Mouse (Mus musculus): Measurements from ENCODE around the gene Dmrta2. TPM values are rescaled to one million over a fixed set of nuclear protein-coding genes. Genes with fewer than 3 reads are reported as not detected.

Dmrta2 gene
- total RNA-seq, 2 experiments from 2014 or later = 2.4 to 2.8 TPM

GRCm38 (mm10) chr4:109978068-109978857 lies 410 bp downstream of the Dmrta2 start:
- intact Hi-C loops (cut with DNase I) = loop anchor here (5.0 kb wide), 1 partner anchor 216 kb away; no protein-coding TSS in a partner anchor
- DNase-seq (ENCODE audit: extremely low spot score in 1 of 2, low spot score in 2 of 2) = peak in 1 of 2 experiments; percentile 40

- intact Hi-C loops (cut with DNase I) = loop anchor here (5.0 kb wide), 1 partner anchor 217 kb away; no protein-coding TSS in a partner anchor
Observed at GRCm38 (mm10) chr4:109978858-109979340, 1.0 kb downstream of the Dmrta2 start.

GRCm38 (mm10) chr4:109979461-109980320 lies 1.8 kb downstream of the Dmrta2 start:
- DNase-seq (ENCODE audit: extremely low spot score in 1 of 2, low spot score in 2 of 2) = peak in 1 of 2 experiments; percentile 37
- intact Hi-C loops (cut with DNase I) = loop anchor here (5.0 kb wide), 3 partner anchors 217 to 317 kb away; no protein-coding TSS in a partner anchor

More at GRCm38 (mm10) chr4:109978858-109979340, 1.0 kb downstream of the Dmrta2 start:
- no peak for DNase-seq (ENCODE audit: extremely low spot score in 1 of 2, low spot score in 2 of 2)

GRCm38 (mm10) chr4:109980321-109981082 lies 2.6 kb downstream of the Dmrta2 start:
- intact Hi-C loops (cut with DNase I) = loop anchor here (5.0 kb wide), 2 partner anchors 307 to 318 kb away; no protein-coding TSS in a partner anchor
- peak in 1 of 2 experiments; percentile 32 for DNase-seq (ENCODE audit: extremely low spot score in 1 of 2, low spot score in 2 of 2)

- intact Hi-C loops (cut with DNase I) = loop anchor here (5.0 kb wide), 2 partner anchors 306 to 319 kb away; no protein-coding TSS in a partner anchor
- DNase-seq (ENCODE audit: extremely low spot score in 1 of 2, low spot score in 2 of 2) = peak in 1 of 2 experiments; percentile 39
Observed at GRCm38 (mm10) chr4:109981083-109981870, 3.4 kb downstream of the Dmrta2 start.

- intact Hi-C loops (cut with DNase I) = loop anchor here (5.0 kb wide), 2 partner anchors 305 to 320 kb away; no protein-coding TSS in a partner anchor
Observed at GRCm38 (mm10) chr4:109981871-109982680, 4.2 kb downstream of the Dmrta2 start.

GRCm38 (mm10) chr4:109982681-109983265 lies 4.9 kb downstream of the Dmrta2 start:
- DNase-seq (ENCODE audit: extremely low spot score in 1 of 2, low spot score in 2 of 2) = no peak
- intact Hi-C loops (cut with DNase I) = loop anchor here (5.0 kb wide), 2 partner anchors 305 to 320 kb away; no protein-coding TSS in a partner anchor

More at GRCm38 (mm10) chr4:109981871-109982680, 4.2 kb downstream of the Dmrta2 start:
- DNase-seq (ENCODE audit: extremely low spot score in 1 of 2, low spot score in 2 of 2) = peak in 1 of 2 experiments; percentile 34

GRCm38 (mm10) chr4:109983281-109984001 lies 5.6 kb downstream of the Dmrta2 start:
- peak in 1 of 2 experiments; percentile 37 for DNase-seq (ENCODE audit: extremely low spot score in 1 of 2, low spot score in 2 of 2)
- intact Hi-C loops (cut with DNase I) = loop anchor here (5.0 kb wide), 2 partner anchors 304 to 321 kb away; no protein-coding TSS in a partner anchor

GRCm38 (mm10) chr4:109984011-109984411 lies 6.2 kb downstream of the Dmrta2 start:
- no peak for DNase-seq (ENCODE audit: extremely low spot score in 1 of 2, low spot score in 2 of 2)
- intact Hi-C loops (cut with DNase I) = loop anchor here (5.0 kb wide), 2 partner anchors 303 to 322 kb away; no protein-coding TSS in a partner anchor

- intact Hi-C loops (cut with DNase I) = loop anchor here (5.0 kb wide), 2 partner anchors 303 to 322 kb away; no protein-coding TSS in a partner anchor
- no peak for DNase-seq (ENCODE audit: extremely low spot score in 1 of 2, low spot score in 2 of 2)
Observed at GRCm38 (mm10) chr4:109984496-109985423, 6.9 kb downstream of the Dmrta2 start.

GRCm38 (mm10) chr4:109985424-109986172 lies 7.7 kb downstream of the Dmrta2 start:
- intact Hi-C loops (cut with DNase I) = no loop called here

GRCm38 (mm10) chr4:109986301-109986700 lies 8.4 kb downstream of the Dmrta2 start:
- no peak for DNase-seq (ENCODE audit: extremely low spot score in 1 of 2, low spot score in 2 of 2)
- intact Hi-C loops (cut with DNase I) = no loop called here

More at GRCm38 (mm10) chr4:109985424-109986172, 7.7 kb downstream of the Dmrta2 start:
- no peak for DNase-seq (ENCODE audit: extremely low spot score in 1 of 2, low spot score in 2 of 2)

GRCm38 (mm10) chr4:109986748-109987355 lies 9.0 kb downstream of the Dmrta2 start:
- no peak for DNase-seq (ENCODE audit: extremely low spot score in 1 of 2, low spot score in 2 of 2)
- intact Hi-C loops (cut with DNase I) = no loop called here

Measured in left cerebral cortex, postnatal 10 days (tissue).